Mouse (Mus musculus) lung, postnatal 0 days (tissue): ENCODE measurements around the gene Prlr. TPM values are rescaled to one million over a fixed set of nuclear protein-coding genes. Genes with fewer than 3 reads are reported as not detected.

Experiments used
- ATAC-seq: fragments of 200-750 bp; cut with Nextera tagmentation; 2 replicates; pipeline ENCODE4 v1.8.0; 2017; ENCODE audit warnings: moderate library complexity
- DNase-seq: peaks from one replicate; pipeline ENCODE4 v3.0.0-alpha.2; 2016; ENCODE audit warnings: low spot score
- H3K27ac ChIP-seq: fragments of 300-500 bp; sonication (generic); 2 replicates; pipeline ENCODE4 v1.5.1; 2014; ENCODE audit warnings: antibody characterized with exemption, mild to moderate bottlenecking, low read length, mixed read lengths
- H3K27me3 ChIP-seq: fragments of 300-500 bp; sonication (generic); replicated peaks from 2 replicates; pipeline ENCODE4 v1.6.1; 2014; ENCODE audit warnings: low read length, mixed read lengths; ENCODE audit not compliant: insufficient read depth
- H3K36me3 ChIP-seq: fragments of 300-500 bp; sonication (generic); 2 replicates; pipeline ENCODE4 v1.6.1; 2014; ENCODE audit warnings: low read length, mixed read lengths; ENCODE audit not compliant: insufficient read depth
- H3K4me1 ChIP-seq: fragments of 300-500 bp; sonication (generic); 2 replicates; pipeline ENCODE4 v1.6.1; 2014; ENCODE audit warnings: antibody characterized with exemption, low read depth, low read length, mixed read lengths; ENCODE audit not compliant: insufficient read depth
- H3K4me2 ChIP-seq: fragments of 300-500 bp; sonication (generic); replicated peaks from 2 replicates; pipeline ENCODE4 v1.6.1; 2014; ENCODE audit warnings: low read depth, mild to moderate bottlenecking, low read length, moderate library complexity, mixed read lengths
- H3K4me3 ChIP-seq: fragments of 300-500 bp; sonication (generic); 2 replicates; pipeline ENCODE4 v1.5.1; 2014; ENCODE audit warnings: low read depth, low read length
- H3K9ac ChIP-seq: fragments of 300-500 bp; sonication (generic); replicated peaks from 2 replicates; pipeline ENCODE4 v1.6.1; 2014; ENCODE audit warnings: low read depth, mild to moderate bottlenecking
- H3K9me3 ChIP-seq: fragments of 300-500 bp; sonication (generic); 2 replicates; pipeline ENCODE4 v1.6.1; 2016; ENCODE audit warnings: low read length, mixed read lengths
- CTCF ChIP-seq: IDR thresholded peaks from 2 replicates; pipeline ENCODE4 v1.5.1; 2016; ENCODE audit warnings: antibody characterized with exemption, mild to moderate bottlenecking
- EP300 ChIP-seq: IDR thresholded peaks from 2 replicates; pipeline ENCODE4 v1.6.1; 2016; ENCODE audit warnings: antibody characterized with exemption, mild to moderate bottlenecking, control low read depth
- WGBS: fragments of 180-500 bp; shearing (Covaris S2); extraction: QIAGEN DNeasy Blood & Tissue Kit; methylation state at CpG from one replicate; pipeline ENCODE4 v1.1.7; 2014; 5-methylcytosine and 5-hydroxymethylcytosine counted together
- polyA plus RNA-seq: library from polyadenylated mRNA; unstranded; fragments of >200 nt; fragmentation: Nextera tagmentation; extraction: Ambion mirVana; gene quantifications from 2 replicates; pipeline ENCODE4 v1.2.1, GENCODE M21; 2015

Gene Prlr
- polyA plus RNA-seq, 1 experiment from 2014 or later: 0.61 TPM

GRCm38 (mm10) chr15:10202504-10203302, 25.7 kb downstream of the Prlr start:
- TF ChIP-seq EP300 (no peak), CTCF (no peak)
- H3K4me3 ChIP-seq: no peak overlapping the region
- no peaks in the 10 kb centered on the region for H3K36me3 ChIP-seq
- H3K9ac ChIP-seq: no peak overlapping the region
- ATAC-seq: no peak
- H3K27me3 ChIP-seq: no peaks in the 10 kb centered on the region
- no peak overlapping the region for H3K27ac ChIP-seq
- no peaks in the 10 kb centered on the region for H3K9me3 ChIP-seq
- no peaks in the 10 kb centered on the region for H3K4me1 ChIP-seq
- DNase-seq: no peak
- H3K4me2 ChIP-seq: no peak overlapping the region
- 84% methylated on average over 7 of the region's 7 CpGs for WGBS

GRCm38 (mm10) chr15:10210261-10210770, 33.3 kb downstream of the Prlr start:
- Histone ChIP-seq H3K4me1 (no peaks in the 10 kb centered on the region), H3K4me2 (no peak overlapping the region), H3K27ac (no peak overlapping the region), H3K27me3 (no peaks in the 10 kb centered on the region), H3K9ac (no peak overlapping the region), H3K36me3 (no peaks in the 10 kb centered on the region), H3K4me3 (no peak overlapping the region), H3K9me3 (no peaks in the 10 kb centered on the region)
- TF ChIP-seq EP300: no peak
- no peak for TF ChIP-seq CTCF
- WGBS: 35% methylated on average over 4 of the region's 4 CpGs
- ATAC-seq (no peak), DNase-seq (no peak)

- Histone ChIP-seq H3K4me3 (no peak overlapping the region), H3K27ac (no peak overlapping the region), H3K4me1 (no peaks in the 10 kb centered on the region), H3K27me3 (no peaks in the 10 kb centered on the region), H3K36me3 (no peaks in the 10 kb centered on the region), H3K9me3 (no peaks in the 10 kb centered on the region), H3K4me2 (no peak overlapping the region), H3K9ac (no peak overlapping the region)
- TF ChIP-seq CTCF: no peak
- TF ChIP-seq EP300: no peak
- ATAC-seq (no peak), DNase-seq (no peak)
Observed at GRCm38 (mm10) chr15:10211992-10212391, 35.0 kb downstream of the Prlr start.

- H3K4me2 ChIP-seq: no peak overlapping the region
- H3K36me3 ChIP-seq: no peaks in the 10 kb centered on the region
- no peak for ATAC-seq
- H3K4me3 ChIP-seq: no peak overlapping the region
- no peak overlapping the region for H3K9ac ChIP-seq
- no peaks in the 10 kb centered on the region for H3K27me3 ChIP-seq
- TF ChIP-seq CTCF (no peak), EP300 (no peak)
- WGBS: 78% methylated on average over 6 of the region's 6 CpGs
- no peaks in the 10 kb centered on the region for H3K4me1 ChIP-seq
- H3K27ac ChIP-seq: no peak overlapping the region
- no peak for DNase-seq
- no peaks in the 10 kb centered on the region for H3K9me3 ChIP-seq
Observed at GRCm38 (mm10) chr15:10213213-10213612, 36.2 kb downstream of the Prlr start.

GRCm38 (mm10) chr15:10213710-10214109, 36.7 kb downstream of the Prlr start:
- Histone ChIP-seq H3K4me2 (no peak overlapping the region), H3K4me3 (no peak overlapping the region), H3K9me3 (no peaks in the 10 kb centered on the region), H3K36me3 (no peaks in the 10 kb centered on the region), H3K4me1 (no peaks in the 10 kb centered on the region), H3K27ac (no peak overlapping the region), H3K27me3 (no peaks in the 10 kb centered on the region), H3K9ac (no peak overlapping the region)
- 49% methylated on average over 3 of the region's 3 CpGs for WGBS
- DNase-seq (no peak), ATAC-seq (no peak)
- TF ChIP-seq CTCF (no peak), EP300 (no peak)

- no peak overlapping the region for H3K4me2 ChIP-seq
- H3K4me3 ChIP-seq: no peak overlapping the region
- no peak overlapping the region for H3K27ac ChIP-seq
- H3K27me3 ChIP-seq: no peaks in the 10 kb centered on the region
- H3K4me1 ChIP-seq: no peaks in the 10 kb centered on the region
- TF ChIP-seq CTCF: no peak
- TF ChIP-seq EP300: no peak
- H3K9ac ChIP-seq: no peak overlapping the region
- no peak for DNase-seq
- H3K9me3 ChIP-seq: no peaks in the 10 kb centered on the region
- no peak for ATAC-seq
- H3K36me3 ChIP-seq: no peaks in the 10 kb centered on the region
- WGBS: 59% methylated on average over 8 of the region's 8 CpGs
Observed at GRCm38 (mm10) chr15:10215719-10216118, 38.7 kb downstream of the Prlr start.
